Mouse (Mus musculus): ENCODE data around the gene Cox7a2l. TPM values are rescaled to one million over a fixed set of nuclear protein-coding genes. Genes with fewer than 3 reads are reported as not detected.

Gene Cox7a2l
- polyA plus RNA-seq, 1 experiment from 2014 or later: 190 TPM

DNA sequence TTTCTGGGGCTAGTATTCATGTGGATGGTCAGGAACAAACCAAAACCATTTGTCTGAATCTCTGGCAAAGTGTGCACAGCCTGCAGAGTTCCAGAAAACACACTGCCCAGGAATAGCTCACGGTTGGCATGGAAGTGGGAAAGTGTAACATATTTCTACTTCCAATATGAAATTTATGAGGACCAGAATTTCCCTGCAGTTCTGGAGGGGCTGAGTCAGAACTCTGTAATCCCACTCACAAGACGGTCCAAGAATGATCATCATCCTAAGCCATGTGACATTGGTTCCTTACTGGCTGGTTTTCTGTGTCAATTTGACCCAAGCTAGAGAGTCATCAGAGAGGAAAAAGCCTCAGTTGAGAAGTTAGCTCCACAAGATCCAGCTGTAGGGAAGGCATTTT, 25.3 kb upstream of the Cox7a2l start:
- H3K9ac ChIP-seq (replicated peaks; ENCODE audit: low read depth): no peak overlapping the region
- no peak for DNase-seq (ENCODE audit: low spot score)
- H3K36me3 ChIP-seq (ENCODE audit: insufficient read depth, low read length): no peaks in the 10 kb centered on the region
- no peak for TF ChIP-seq EP300 (IDR thresholded peaks at IDR 0.05)
- TF ChIP-seq CTCF (IDR thresholded peaks at IDR 0.05): no peak
- H3K27ac ChIP-seq (ENCODE audit: low read length): no peak overlapping the region
- 69% methylated on average over 2 of the region's 2 CpGs for WGBS
- no peaks in the 10 kb centered on the region for H3K4me1 ChIP-seq (ENCODE audit: insufficient read depth, low read depth, low read length)
- H3K27me3 ChIP-seq (replicated peaks; ENCODE audit: insufficient read depth, low read length): no peaks in the 10 kb centered on the region
- H3K4me3 ChIP-seq (ENCODE audit: low read depth, low read length): no peak overlapping the region
- no peak overlapping the region for H3K4me2 ChIP-seq (replicated peaks; ENCODE audit: low read depth, low read length)
- ATAC-seq: no peak
- no peaks in the 10 kb centered on the region for H3K9me3 ChIP-seq (ENCODE audit: low read length)

DNA sequence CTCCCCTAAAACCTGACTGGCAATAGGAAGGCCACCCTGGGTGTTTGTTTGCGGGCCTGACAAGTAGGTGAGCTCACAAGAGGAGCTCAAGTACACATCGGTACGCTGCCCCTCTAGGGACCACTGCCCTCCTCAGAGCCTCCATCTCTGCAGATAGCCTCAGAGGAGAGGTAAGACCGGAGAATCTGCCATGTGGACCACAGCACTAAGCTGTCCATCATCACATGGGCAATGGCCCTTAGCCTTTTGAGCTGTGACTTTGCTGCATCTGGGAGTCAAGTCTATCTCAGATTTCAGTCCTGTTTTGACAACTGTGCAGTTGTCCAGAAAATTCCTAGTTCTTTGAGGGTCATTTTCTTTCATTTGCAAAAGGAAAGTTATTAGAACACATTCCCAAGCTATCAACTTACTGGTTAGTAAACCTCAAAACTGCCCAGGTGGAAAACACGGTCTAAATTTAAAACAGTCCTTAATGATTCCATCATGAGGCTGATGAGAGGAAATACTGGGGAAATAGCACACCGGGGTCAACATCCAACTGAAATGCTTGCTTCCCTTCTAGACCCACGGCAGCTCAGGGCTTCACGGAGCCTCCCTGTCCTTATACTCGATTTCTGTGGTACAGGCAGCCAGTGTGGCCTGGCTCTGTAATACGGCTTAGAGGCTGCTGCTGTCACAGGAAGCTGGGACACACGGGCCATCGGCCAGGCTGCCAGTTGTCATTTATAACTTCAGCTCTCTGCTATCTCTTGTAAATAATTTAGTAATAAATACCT, 22.3 kb upstream of the Cox7a2l start:
- no peak overlapping the region for H3K4me3 ChIP-seq (ENCODE audit: low read depth, low read length)
- H3K9ac ChIP-seq (replicated peaks; ENCODE audit: low read depth): no peak overlapping the region
- H3K36me3 ChIP-seq (ENCODE audit: insufficient read depth, low read length): no peaks in the 10 kb centered on the region
- no peak for ATAC-seq
- no peak overlapping the region for H3K4me2 ChIP-seq (replicated peaks; ENCODE audit: low read depth, low read length)
- no peaks in the 10 kb centered on the region for H3K27me3 ChIP-seq (replicated peaks; ENCODE audit: insufficient read depth, low read length)
- 49% methylated on average over 12 of the region's 12 CpGs for WGBS
- no peaks in the 10 kb centered on the region for H3K4me1 ChIP-seq (ENCODE audit: insufficient read depth, low read depth, low read length)
- no peaks in the 10 kb centered on the region for H3K9me3 ChIP-seq (ENCODE audit: low read length)
- no peak overlapping the region for H3K27ac ChIP-seq (ENCODE audit: low read length)
- DNase-seq (ENCODE audit: low spot score): no peak
- TF ChIP-seq CTCF (IDR thresholded peaks at IDR 0.05) (no peak), EP300 (IDR thresholded peaks at IDR 0.05) (no peak)

DNA sequence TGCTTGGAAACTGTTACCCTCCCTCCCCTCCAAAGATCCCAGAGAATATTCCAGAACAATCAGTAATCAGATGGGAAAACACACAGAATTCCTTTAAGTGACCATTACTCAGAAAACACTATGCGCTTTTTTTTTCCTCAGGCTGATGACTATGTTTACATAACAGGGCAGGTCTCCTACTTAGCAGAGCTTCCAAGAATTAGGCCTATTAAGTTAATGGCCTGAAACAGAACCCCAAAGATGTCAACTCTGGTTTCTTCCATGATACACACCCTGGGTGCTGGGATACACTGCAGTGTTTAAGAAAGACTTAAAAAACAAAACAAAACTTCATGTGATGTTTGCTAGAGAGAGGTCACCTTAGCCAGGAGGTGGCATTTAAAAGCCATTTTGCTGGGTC, 21.6 kb upstream of the Cox7a2l start:
- Histone ChIP-seq H3K9ac (replicated peaks; ENCODE audit: low read depth) (no peak overlapping the region), H3K4me3 (ENCODE audit: low read depth, low read length) (no peak overlapping the region), H3K36me3 (ENCODE audit: insufficient read depth, low read length) (no peaks in the 10 kb centered on the region), H3K4me2 (replicated peaks; ENCODE audit: low read depth, low read length) (no peak overlapping the region), H3K27me3 (replicated peaks; ENCODE audit: insufficient read depth, low read length) (no peaks in the 10 kb centered on the region), H3K4me1 (ENCODE audit: insufficient read depth, low read depth, low read length) (no peaks in the 10 kb centered on the region), H3K27ac (ENCODE audit: low read length) (no peak overlapping the region), H3K9me3 (ENCODE audit: low read length) (no peaks in the 10 kb centered on the region)
- TF ChIP-seq CTCF (IDR thresholded peaks at IDR 0.05) (no peak), EP300 (IDR thresholded peaks at IDR 0.05) (no peak)
- DNase-seq (ENCODE audit: low spot score) (no peak), ATAC-seq (no peak)
- WGBS: 42% methylated on average over 1 of the region's 1 CpGs

DNA sequence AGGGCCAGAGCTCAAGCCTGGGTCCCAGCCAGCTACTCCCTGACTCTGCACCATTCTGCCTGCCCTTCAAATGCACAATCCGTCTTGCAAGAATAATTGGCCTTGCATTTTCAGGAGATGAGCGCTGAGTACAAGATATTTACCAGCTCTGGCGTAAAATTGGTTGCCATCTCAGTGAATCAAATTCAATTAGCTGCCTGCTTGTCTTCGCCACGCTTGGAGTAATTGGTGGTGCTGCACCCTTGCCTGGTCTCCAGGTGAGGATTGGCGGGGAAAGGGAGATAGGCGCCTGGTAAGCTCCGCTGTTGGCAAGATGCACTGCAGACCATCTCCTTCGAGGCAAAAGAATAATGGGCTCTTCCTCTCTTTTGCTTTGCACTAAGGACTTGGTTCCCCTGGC, 21.0 kb upstream of the Cox7a2l start:
- H3K27ac ChIP-seq (ENCODE audit: low read length): no peak overlapping the region
- H3K9ac ChIP-seq (replicated peaks; ENCODE audit: low read depth): no peak overlapping the region
- ATAC-seq (no peak), DNase-seq (ENCODE audit: low spot score) (no peak)
- H3K4me2 ChIP-seq (replicated peaks; ENCODE audit: low read depth, low read length): no peak overlapping the region
- no peak overlapping the region for H3K4me3 ChIP-seq (ENCODE audit: low read depth, low read length)
- TF ChIP-seq EP300 (IDR thresholded peaks at IDR 0.05) (no peak), CTCF (IDR thresholded peaks at IDR 0.05) (no peak)
- 78% methylated on average over 9 of the region's 9 CpGs for WGBS
- H3K4me1 ChIP-seq (ENCODE audit: insufficient read depth, low read depth, low read length): no peaks in the 10 kb centered on the region
- H3K27me3 ChIP-seq (replicated peaks; ENCODE audit: insufficient read depth, low read length): no peaks in the 10 kb centered on the region
- H3K9me3 ChIP-seq (ENCODE audit: low read length): no peaks in the 10 kb centered on the region
- H3K36me3 ChIP-seq (ENCODE audit: insufficient read depth, low read length): no peaks in the 10 kb centered on the region

DNA sequence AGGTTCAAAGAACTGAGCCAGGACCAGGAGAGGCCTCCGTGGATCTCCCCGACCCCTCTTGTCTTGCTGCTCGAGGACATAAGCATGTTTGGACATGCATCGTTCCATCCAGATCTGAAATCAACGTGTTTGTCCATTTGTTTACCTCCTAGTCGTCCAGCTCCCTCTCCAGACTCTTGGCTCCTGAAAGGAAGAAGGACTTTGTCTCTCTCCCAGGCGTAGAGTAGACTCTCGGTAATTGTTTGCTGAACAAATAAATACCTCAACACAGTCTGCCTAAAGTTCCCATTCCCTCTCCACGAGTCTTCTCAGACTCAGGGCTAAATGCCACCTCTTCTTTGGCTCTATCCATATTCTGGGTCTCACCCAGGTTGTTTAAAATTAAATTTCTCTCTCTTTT, 16.0 kb upstream of the Cox7a2l start:
- TF ChIP-seq CTCF (IDR thresholded peaks at IDR 0.05) (no peak), EP300 (IDR thresholded peaks at IDR 0.05) (no peak)
- H3K4me2 ChIP-seq (replicated peaks; ENCODE audit: low read depth, low read length): no peak overlapping the region
- no peak overlapping the region for H3K9ac ChIP-seq (replicated peaks; ENCODE audit: low read depth)
- H3K9me3 ChIP-seq (ENCODE audit: low read length): no peaks in the 10 kb centered on the region
- no peaks in the 10 kb centered on the region for H3K4me1 ChIP-seq (ENCODE audit: insufficient read depth, low read depth, low read length)
- H3K27me3 ChIP-seq (replicated peaks; ENCODE audit: insufficient read depth, low read length): no peaks in the 10 kb centered on the region
- no peaks in the 10 kb centered on the region for H3K36me3 ChIP-seq (ENCODE audit: insufficient read depth, low read length)
- DNase-seq (ENCODE audit: low spot score): no peak
- H3K4me3 ChIP-seq (ENCODE audit: low read depth, low read length): no peak overlapping the region
- H3K27ac ChIP-seq (ENCODE audit: low read length): no peak overlapping the region
- ATAC-seq: no peak
- WGBS: 26% methylated on average over 8 of the region's 9 CpGs

DNA sequence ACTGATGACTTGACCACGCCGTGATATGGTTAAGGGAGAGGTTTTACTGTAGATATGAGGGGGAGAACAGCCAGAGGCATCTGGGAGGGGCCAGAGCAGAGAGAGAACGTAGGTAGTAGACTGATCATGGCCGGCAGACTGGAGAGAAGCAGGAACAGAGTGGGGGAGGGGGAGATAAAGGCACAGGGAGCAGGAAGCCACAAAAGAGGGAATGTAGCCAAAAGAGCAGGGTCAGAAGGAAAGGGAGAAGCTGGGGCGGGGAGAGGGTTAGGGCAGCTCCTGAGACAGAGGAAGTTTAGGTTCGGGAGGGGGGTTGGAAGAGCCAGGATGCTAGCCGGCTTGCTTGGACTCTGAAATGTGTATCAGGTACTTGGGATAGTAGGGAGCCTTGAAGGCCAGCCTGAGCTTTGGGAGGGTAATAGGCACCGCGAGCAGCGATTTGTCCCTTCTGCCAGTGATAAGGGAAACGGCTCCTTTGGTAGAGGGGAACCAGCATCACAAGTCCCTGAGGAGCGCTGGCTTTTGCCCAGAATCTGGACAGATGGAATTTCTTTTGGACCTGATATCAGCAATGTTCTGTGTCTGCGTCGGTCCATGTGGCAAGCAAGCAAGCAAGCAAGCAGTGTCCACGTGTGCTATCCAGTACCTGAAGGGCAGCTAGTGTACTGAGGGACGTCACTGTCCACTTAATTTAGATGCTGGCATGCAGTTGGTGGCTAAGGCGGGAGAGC, 10.7 kb upstream of the Cox7a2l start:
- Histone ChIP-seq H3K4me3 (ENCODE audit: low read depth, low read length) (peak overlapping the region; percentile 25), H3K4me2 (replicated peaks; ENCODE audit: low read depth, low read length) (peak overlapping the region; percentile 55), H3K36me3 (ENCODE audit: insufficient read depth, low read length) (no peaks in the 10 kb centered on the region), H3K27ac (ENCODE audit: low read length) (peak overlapping the region; percentile 54), H3K9ac (replicated peaks; ENCODE audit: low read depth) (no peak overlapping the region), H3K4me1 (ENCODE audit: insufficient read depth, low read depth, low read length) (peaks cover 12% of the 10 kb centered on the region; the same call in 1 of the 2 replicates), H3K27me3 (replicated peaks; ENCODE audit: insufficient read depth, low read length) (no peaks in the 10 kb centered on the region), H3K9me3 (ENCODE audit: low read length) (no peaks in the 10 kb centered on the region)
- peak; percentile 80 for DNase-seq (ENCODE audit: low spot score)
- TF ChIP-seq CTCF (IDR thresholded peaks at IDR 0.05) (no peak), EP300 (IDR thresholded peaks at IDR 0.05) (no peak)
- peak; percentile 81 for ATAC-seq
- WGBS: 16% methylated on average over 17 of the region's 17 CpGs
